In the genomic region with DNA sequence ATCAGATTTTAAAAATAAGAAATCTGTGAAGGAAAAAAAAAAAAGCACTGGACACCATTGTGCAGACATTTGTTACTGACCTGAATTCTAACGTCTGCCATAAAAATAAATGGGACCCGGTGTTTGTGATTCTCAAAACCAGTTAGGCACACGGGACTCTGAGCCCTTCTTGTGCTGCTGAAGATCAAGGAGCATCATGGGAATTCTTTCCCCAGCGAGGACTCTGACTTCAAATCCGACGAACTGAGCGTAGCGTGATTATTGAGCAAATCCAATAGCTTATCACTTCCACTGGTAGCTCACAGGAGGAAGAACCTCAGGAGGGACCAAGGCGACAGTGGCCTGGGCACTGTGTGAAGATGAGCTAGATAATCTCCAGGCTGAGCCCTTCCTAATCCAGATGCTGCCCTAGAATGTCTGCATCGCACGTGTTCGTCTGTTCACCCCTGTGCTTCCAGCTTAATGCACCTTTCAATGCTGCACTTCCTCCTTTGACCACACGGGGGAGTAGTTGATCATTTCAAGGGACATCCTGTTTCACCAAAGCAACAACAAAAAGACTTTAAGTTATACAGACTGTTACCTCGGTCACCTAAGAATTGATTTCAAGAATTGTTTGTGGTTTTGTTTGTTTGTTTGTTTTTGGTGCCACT, we compare ENCODE assay signal across 9 mouse cellular contexts. TPM values are rescaled to one million over a fixed set of nuclear protein-coding genes. Genes with fewer than 3 reads are reported as not detected.
A peak's percentile ranks its signal among the peaks of the same experiment; 100 is the strongest.
DNase-seq lines count a peak whose midpoint lies in the region; ATAC-seq and TF ChIP-seq lines count a peak whose summit lies in the region.
"Had no signal": no experiment of that assay in that cellular context is flagged by ENCODE, and none has a peak within 500 bp of the region (broad histone marks: within the 10 kb centered on the region; RNA-seq: fewer than 3 reads in every experiment).

No protein-coding gene starts in this region.

- H3K27ac ChIP-seq in lung, embryonic 14.5 days (ENCODE audit: low read depth): no peak overlapping the region
- H3K27ac ChIP-seq: limb, embryonic 12.5 days had no signal

- H3K36me3 ChIP-seq in lung, embryonic 14.5 days (ENCODE audit: insufficient read depth): 0 out of 2 replicates have a peak, but pooled peaks cover 2% of the 10 kb centered on the region

- no peaks in the 10 kb centered on the region for H3K4me1 ChIP-seq in lung, embryonic 14.5 days (ENCODE audit: insufficient read depth)
- H3K4me1 ChIP-seq: limb, embryonic 12.5 days had no signal

- DNase-seq in adrenal gland, postnatal 10 days: peak; percentile 84
- DNase-seq in embryo, embryonic 11.5 days (ENCODE audit: low read depth, low spot score): peak; percentile 66
- DNase-seq in heart, adult 8-10 months (ENCODE audit: low spot score): peak; percentile 59
- DNase-seq in kidney, postnatal 25 days: peak; percentile 67 to 88
- peak; percentile 92 for DNase-seq in lung, embryonic 14.5 days
- peak; percentile 88 for DNase-seq in retina, embryonic 14.5 days (ENCODE audit: low spot score)
- peak; percentile 56 to 71 for DNase-seq in thymus, postnatal 36 days

- no peak overlapping the region for H3K4me2 ChIP-seq in lung, embryonic 14.5 days
- H3K4me2 ChIP-seq: limb, embryonic 12.5 days had no signal

- no peak overlapping the region for H3K9ac ChIP-seq in lung, embryonic 14.5 days
- H3K9ac ChIP-seq: limb, embryonic 12.5 days had no signal

- WGBS in lung, embryonic 14.5 days: 39% methylated on average over 14 of the region's 14 CpGs

- peak; percentile 71 for ATAC-seq in CD4-positive, CD25-positive, alpha-beta regulatory T cell, adult 4 months
- no peak for ATAC-seq in lung, embryonic 14.5 days (ENCODE audit: insufficient read depth)

- H3K27me3 ChIP-seq in lung, embryonic 14.5 days (ENCODE audit: insufficient read depth, low read length): no peaks in the 10 kb centered on the region
- H3K27me3 ChIP-seq: limb, embryonic 12.5 days had no signal

- no peak overlapping the region for H3K4me3 ChIP-seq in lung, embryonic 14.5 days (ENCODE audit: low read depth, low read length)
- H3K4me3 ChIP-seq: limb, embryonic 12.5 days had no signal

- no peaks in the 10 kb centered on the region for H3K9me3 ChIP-seq in lung, embryonic 14.5 days (ENCODE audit: low read depth, low read length)
- H3K9me3 ChIP-seq: limb, embryonic 12.5 days had no signal

- TF ChIP-seq CTCF in lung, embryonic 14.5 days (IDR thresholded peaks at IDR 0.05; ENCODE audit: low read depth): peak; percentile 98

RNA-seq across cellular contexts. Expression of a gene that starts 31.9 kb away (rescaled TPM):
- polyA plus RNA-seq in CD4-positive, CD25-positive, alpha-beta regulatory T cell, adult 4 months (2017; shearing (Covaris generic)): 1 to 10 TPM in 1 of 2 experiments, under 1 TPM in 1; 0.74 to 2.3 TPM
- 10 to 100 TPM in 1 of 2 experiments, 1 to 10 TPM in 1; 8.0 to 10.9 TPM for total RNA-seq in adrenal gland, postnatal 10 days (2021)
- total RNA-seq in heart, adult 8-10 months (2022): 1 to 10 TPM; 4.3 to 6.4 (median 5.3) TPM
- polyA plus RNA-seq in lung, embryonic 14.5 days (2014; fragmentation: Nextera tagmentation; extraction: Ambion mirVana): 30.5 and 32.2 TPM in 2 replicates

RNA-seq across cellular contexts. Expression of a gene that starts 32.1 kb away (rescaled TPM):
- polyA plus RNA-seq in CD4-positive, CD25-positive, alpha-beta regulatory T cell, adult 4 months (2017; shearing (Covaris generic)): 1 to 10 TPM; 4.3 to 4.5 TPM
- total RNA-seq in adrenal gland, postnatal 10 days (2021): 1 to 10 TPM; 3.1 to 6.7 TPM
- total RNA-seq in heart, adult 8-10 months (2022): 1 to 10 TPM; 1.3 to 4.1 (median 3.5) TPM
- 15.0 and 16.0 TPM in 2 replicates for polyA plus RNA-seq in lung, embryonic 14.5 days (2014; fragmentation: Nextera tagmentation; extraction: Ambion mirVana)
